Mouse (Mus musculus) cortical plate, adult 2 months (tissue): ENCODE measurements around the gene Tpsg1.

ENCODE experiments used
- CTCF ChIP-seq: fragments of 200-500 bp; IDR thresholded peaks from 2 replicates; pipeline ENCODE4 v1.5.1; 2011; ENCODE audit warnings: mild to moderate bottlenecking, control low read depth, low read length; ENCODE audit not compliant: insufficient read depth; ENCODE audit errors: extremely low read depth
- POLR2A ChIP-seq: fragments of 200-500 bp; IDR thresholded peaks from 2 replicates; pipeline ENCODE4 v1.6.1; 2011; ENCODE audit warnings: mild to moderate bottlenecking, low read length, control low read depth; ENCODE audit not compliant: insufficient read depth; ENCODE audit errors: extremely low read depth

GRCm38 (mm10) chr17:25345462-25345861 is 23.6 kb upstream of the Tpsg1 start, which contains the start of gene Tpsab1:
- TF ChIP-seq CTCF: no peak
- no peak for TF ChIP-seq POLR2A
